Mouse (Mus musculus) embryonic facial prominence, embryonic 14.5 days (tissue): ENCODE data around the gene Gnat1. TPM values are rescaled to one million over a fixed set of nuclear protein-coding genes. Genes with fewer than 3 reads are reported as not detected.
A peak's percentile ranks its signal among the peaks of the same experiment; 100 is the strongest.

ENCODE experiments used
- ATAC-seq: fragments of 200-750 bp; cut with Nextera tagmentation; 2 replicates; pipeline ENCODE4 v1.8.0; 2017; ENCODE audit warnings: low read depth, moderate number of reproducible peaks, moderate TSS enrichment
- DNase-seq: peaks from one replicate; pipeline ENCODE4 v3.0.0-alpha.2; 2015; ENCODE audit warnings: low spot score
- H3K27ac ChIP-seq: fragments of 300-500 bp; sonication (generic); replicated peaks from 2 replicates; pipeline ENCODE4 v1.5.1; 2014; ENCODE audit warnings: low read depth, mild to moderate bottlenecking, low read length, moderate library complexity
- H3K27me3 ChIP-seq: fragments of 300-500 bp; sonication (generic); replicated peaks from 2 replicates; pipeline ENCODE4 v1.6.1; 2014; ENCODE audit warnings: low read length; ENCODE audit not compliant: control insufficient read depth, insufficient read depth
- H3K36me3 ChIP-seq: fragments of 300-500 bp; sonication (generic); 2 replicates; pipeline ENCODE4 v1.6.1; 2014; ENCODE audit warnings: low read length, mixed read lengths; ENCODE audit not compliant: control insufficient read depth, insufficient read depth
- H3K4me1 ChIP-seq: fragments of 300-500 bp; sonication (generic); 2 replicates; pipeline ENCODE4 v1.6.1; 2014; ENCODE audit warnings: antibody characterized with exemption, low read length; ENCODE audit not compliant: control insufficient read depth, insufficient read depth
- H3K4me2 ChIP-seq: fragments of 300-500 bp; sonication (generic); 2 replicates; pipeline ENCODE4 v1.6.1; 2014; ENCODE audit warnings: low read depth, mild to moderate bottlenecking, low read length, moderate library complexity, mixed read lengths
- H3K4me3 ChIP-seq: fragments of 300-500 bp; sonication (generic); 2 replicates; pipeline ENCODE4 v1.5.1; 2014; ENCODE audit warnings: low read depth, mild to moderate bottlenecking, low read length
- H3K9ac ChIP-seq: fragments of 300-500 bp; sonication (generic); 2 replicates; pipeline ENCODE4 v1.6.1; 2014; ENCODE audit warnings: low read depth, mild to moderate bottlenecking, low read length, moderate library complexity, mixed read lengths
- H3K9me3 ChIP-seq: fragments of 300-500 bp; sonication (generic); 2 replicates; pipeline ENCODE4 v1.6.1; 2016; ENCODE audit warnings: low read length; ENCODE audit not compliant: control insufficient read depth
- WGBS: fragments of 180-500 bp; shearing (Covaris S2); extraction: QIAGEN DNeasy Blood & Tissue Kit; methylation state at CpG from one replicate; pipeline ENCODE4 v1.1.7; 2014; 5-methylcytosine and 5-hydroxymethylcytosine counted together
- polyA plus RNA-seq: library from polyadenylated mRNA; unstranded; fragments of >200 nt; fragmentation: Nextera tagmentation; extraction: Ambion mirVana; gene quantifications from 2 replicates; pipeline ENCODE4 v1.2.1, GENCODE M21; 2014

The Gnat1 gene
- polyA plus RNA-seq, 1 experiment from 2014 or later, result 1.5 TPM

- H3K27ac ChIP-seq, result no peak overlapping the region
- DNase-seq, result no peak
Measured at GRCm38 (mm10) chr9:107641666-107642065, 37.8 kb downstream of the Gnat1 start.

GRCm38 (mm10) chr9:107640257-107640772 lies 39.2 kb downstream of the Gnat1 start:
- Histone ChIP-seq H3K27me3 (no peaks in the 10 kb centered on the region), H3K9me3 (no peaks in the 10 kb centered on the region)

More at GRCm38 (mm10) chr9:107641666-107642065, 37.8 kb downstream of the Gnat1 start:
- Histone ChIP-seq H3K27me3 (no peaks in the 10 kb centered on the region), H3K9me3 (no peaks in the 10 kb centered on the region), H3K4me1 (peaks cover 2% of the 10 kb centered on the region; the same call in 1 of the 2 replicates), H3K9ac (no peak overlapping the region), H3K4me3 (no peak overlapping the region), H3K4me2 (no peak overlapping the region), H3K36me3 (no peaks in the 10 kb centered on the region)
- ATAC-seq, result no peak
- 49% methylated on average over 8 of the region's 8 CpGs for whole genome bisulfite sequencing

GRCm38 (mm10) chr9:107637070-107637469 lies 42.4 kb downstream of the Gnat1 start:
- Histone ChIP-seq H3K4me1 (peaks cover 10% of the 10 kb centered on the region), H3K9ac (no peak overlapping the region), H3K9me3 (no peaks in the 10 kb centered on the region), H3K4me2 (no peak overlapping the region), H3K36me3 (no peaks in the 10 kb centered on the region), H3K27ac (no peak overlapping the region; the same call in 1 of the 2 replicates), H3K4me3 (no peak overlapping the region), H3K27me3 (no peaks in the 10 kb centered on the region)
- ATAC-seq (no peak), DNase-seq (peak; percentile 69)
- WGBS, result 30% methylated on average over 7 of the region's 7 CpGs

More at GRCm38 (mm10) chr9:107640257-107640772, 39.2 kb downstream of the Gnat1 start:
- no peak for ATAC-seq
- H3K4me1 ChIP-seq, result peaks cover 2% of the 10 kb centered on the region
- no peak overlapping the region for H3K9ac ChIP-seq
- H3K36me3 ChIP-seq, result no peaks in the 10 kb centered on the region
- no peak for DNase-seq
- no peak overlapping the region for H3K4me3 ChIP-seq
- H3K27ac ChIP-seq, result no peak overlapping the region
- WGBS, result 42% methylated on average over 7 of the region's 8 CpGs
- H3K4me2 ChIP-seq, result no peak overlapping the region

- H3K4me1 ChIP-seq, result peaks cover 22% of the 10 kb centered on the region
- H3K27ac ChIP-seq, result peak within 1 kb of the TSS; percentile 92
- H3K4me3 ChIP-seq, result peak within 1 kb of the TSS; percentile 81
- H3K27me3 ChIP-seq, result no peaks in the 10 kb centered on the region
- ATAC-seq (peak; percentile 95), DNase-seq (peak; percentile 99)
- 0 out of 2 replicates have a peak, but pooled peaks cover 5% of the 10 kb centered on the region for H3K36me3 ChIP-seq
- peak within 1 kb of the TSS; percentile 66 for H3K4me2 ChIP-seq
- H3K9me3 ChIP-seq, result no peaks in the 10 kb centered on the region
- 5% methylated on average over 31 of the region's 38 CpGs for WGBS
- peak within 1 kb of the TSS; percentile 91 for H3K9ac ChIP-seq
Measured at GRCm38 (mm10) chr9:107635279-107636028, 44.1 kb downstream of the Gnat1 start, which contains the start of gene Gnai2. TSS of gene Gnai2 (minus strand) at chr9:107635367.

GRCm38 (mm10) chr9:107634406-107635278 lies 44.9 kb downstream of the Gnat1 start:
- Histone ChIP-seq H3K9ac (peak overlapping the region; percentile 91), H3K4me3 (peak overlapping the region; percentile 81), H3K36me3 (0 out of 2 replicates have a peak, but pooled peaks cover 5% of the 10 kb centered on the region), H3K4me1 (peaks cover 30% of the 10 kb centered on the region), H3K27ac (peak overlapping the region; percentile 92), H3K4me2 (peak overlapping the region; percentile 66), H3K27me3 (no peaks in the 10 kb centered on the region), H3K9me3 (no peaks in the 10 kb centered on the region)
- no peak for ATAC-seq
- DNase-seq, result no peak
- 2% methylated on average over 28 of the region's 35 CpGs for whole genome bisulfite sequencing

GRCm38 (mm10) chr9:107633661-107634405 lies 45.7 kb downstream of the Gnat1 start:
- Histone ChIP-seq H3K27ac (peak overlapping the region; percentile 92), H3K36me3 (0 out of 2 replicates have a peak, but pooled peaks cover 5% of the 10 kb centered on the region), H3K4me1 (peaks cover 38% of the 10 kb centered on the region), H3K4me3 (peak overlapping the region; percentile 81), H3K27me3 (no peaks in the 10 kb centered on the region), H3K4me2 (peak overlapping the region; percentile 66), H3K9me3 (no peaks in the 10 kb centered on the region), H3K9ac (peak overlapping the region; percentile 91)
- DNase-seq, result no peak
- ATAC-seq, result no peak
- 0% methylated on average over 15 of the region's 15 CpGs for WGBS

GRCm38 (mm10) chr9:107633091-107633660 lies 46.3 kb downstream of the Gnat1 start:
- DNase-seq (peak; percentile 90), ATAC-seq (peak; percentile 35)
- WGBS, result 2% methylated on average over 14 of the region's 33 CpGs
- Histone ChIP-seq H3K9me3 (no peaks in the 10 kb centered on the region), H3K9ac (peak overlapping the region; percentile 91), H3K4me1 (peaks cover 44% of the 10 kb centered on the region), H3K36me3 (peaks cover 5% of the 10 kb centered on the region; the same call in 1 of the 2 replicates), H3K27me3 (no peaks in the 10 kb centered on the region), H3K27ac (peak overlapping the region; percentile 92), H3K4me3 (peak overlapping the region; percentile 81), H3K4me2 (peak overlapping the region; percentile 66)
